Mouse (Mus musculus) layer of hippocampus, postnatal 36 days (tissue): ENCODE measurements at regions not wholly inside any gene's neighbourhood (a gene's known extent, or its start where the extent isn't known, plus 50 kb on each side); places are given as distances from the start of the nearest gene placed in this dataset.

Experiments used
- DNase-seq, 2 experiments: peaks; one replicate each; pipeline ENCODE4 v3.0.0; 2022

- peak in 1 of 2 experiments; percentile 9 for DNase-seq
Measured at GRCm38 (mm10) chr5:128482617-128483440, 50.0 kb upstream of the Tmem132d start.
